Mouse (Mus musculus) bone marrow macrophage, adult 2 months (primary cell): ENCODE measurements around the gene Mtrf1l. TPM values are rescaled to one million over a fixed set of nuclear protein-coding genes. Genes with fewer than 3 reads are reported as not detected.

Source experiments
- H3K27ac ChIP-seq: 2 replicates; pipeline ENCODE4 v1.5.1; 2012; ENCODE audit warnings: low read depth, low read length; ENCODE audit not compliant: insufficient read depth
- H3K4me1 ChIP-seq: 2 replicates; pipeline ENCODE4 v1.6.1; 2012; ENCODE audit warnings: low read length; ENCODE audit not compliant: control insufficient read depth, insufficient read depth
- H3K4me3 ChIP-seq: 2 replicates; pipeline ENCODE4 v1.5.1; 2012; ENCODE audit warnings: mild to moderate bottlenecking, low read length, moderate library complexity; ENCODE audit not compliant: insufficient read depth
- CTCF ChIP-seq: IDR thresholded peaks from 2 replicates; pipeline ENCODE4 v1.5.1; 2012; ENCODE audit warnings: low read depth, mild to moderate bottlenecking, low read length, moderate library complexity
- POLR2A ChIP-seq: IDR thresholded peaks from 2 replicates; pipeline ENCODE4 v1.6.1; 2012; ENCODE audit warnings: mild to moderate bottlenecking, low read depth, low read length, borderline replicate concordance
- polyA plus RNA-seq: library from polyadenylated mRNA; stranded (reverse); fragments of >200 nt; gene quantifications from 2 replicates; pipeline ENCODE4 v1.2.4, GENCODE M21; 2012; ENCODE audit not compliant: missing spikeins, insufficient read depth, insufficient read length

The Mtrf1l gene
- polyA plus RNA-seq: 14.4 and 16.4 TPM in 2 replicates

- H3K4me3 ChIP-seq: peak within 1 kb of the TSS; percentile 75
- H3K4me1 ChIP-seq: peaks cover 11% of the 10 kb centered on the region
- peak within 1 kb of the TSS; percentile 88 for H3K27ac ChIP-seq
- TF ChIP-seq CTCF (no peak), POLR2A (no peak)
Observed at GRCm38 (mm10) chr10:5823740-5824491, at the start of gene Mtrf1l. Gene Mtrf1l, minus strand, starts transcription at chr10:5823910.

- Histone ChIP-seq H3K27ac (no peak overlapping the region), H3K4me1 (no peaks in the 10 kb centered on the region), H3K4me3 (no peak overlapping the region)
- no peak for TF ChIP-seq CTCF
- no peak for TF ChIP-seq POLR2A
Observed at GRCm38 (mm10) chr10:5871081-5871480, 47.4 kb upstream of the Mtrf1l start.

GRCm38 (mm10) chr10:5867981-5868552, 44.4 kb upstream of the Mtrf1l start:
- no peak overlapping the region for H3K27ac ChIP-seq
- H3K4me1 ChIP-seq: no peaks in the 10 kb centered on the region
- H3K4me3 ChIP-seq: no peak overlapping the region
- TF ChIP-seq CTCF: no peak
- TF ChIP-seq POLR2A: no peak

- no peak overlapping the region for H3K4me3 ChIP-seq
- no peaks in the 10 kb centered on the region for H3K4me1 ChIP-seq
- no peak overlapping the region for H3K27ac ChIP-seq
- TF ChIP-seq POLR2A (no peak), CTCF (no peak)
Observed at GRCm38 (mm10) chr10:5865996-5866395, 42.3 kb upstream of the Mtrf1l start.

GRCm38 (mm10) chr10:5862669-5863068, 39.0 kb upstream of the Mtrf1l start:
- no peak for TF ChIP-seq CTCF
- no peak for TF ChIP-seq POLR2A
- H3K4me1 ChIP-seq: no peaks in the 10 kb centered on the region; the same call in 1 of the 2 replicates
- H3K27ac ChIP-seq: no peak overlapping the region
- no peak overlapping the region for H3K4me3 ChIP-seq

- Histone ChIP-seq H3K27ac (no peak overlapping the region), H3K4me1 (no peaks in the 10 kb centered on the region; the same call in 1 of the 2 replicates), H3K4me3 (no peak overlapping the region)
- no peak for TF ChIP-seq CTCF
- TF ChIP-seq POLR2A: no peak
Observed at GRCm38 (mm10) chr10:5860849-5861248, 37.1 kb upstream of the Mtrf1l start.

GRCm38 (mm10) chr10:5859729-5860128, 36.0 kb upstream of the Mtrf1l start:
- Histone ChIP-seq H3K4me1 (no peaks in the 10 kb centered on the region; the same call in 1 of the 2 replicates), H3K4me3 (no peak overlapping the region), H3K27ac (no peak overlapping the region)
- no peak for TF ChIP-seq POLR2A
- no peak for TF ChIP-seq CTCF

- Histone ChIP-seq H3K4me3 (peak overlapping the region; percentile 11; the same call in 1 of the 2 replicates), H3K4me1 (no peaks in the 10 kb centered on the region; the same call in 1 of the 2 replicates), H3K27ac (no peak overlapping the region)
- TF ChIP-seq CTCF: no peak
Observed at GRCm38 (mm10) chr10:5857996-5858549, 34.4 kb upstream of the Mtrf1l start.

GRCm38 (mm10) chr10:5853290-5853868, 29.7 kb upstream of the Mtrf1l start:
- H3K4me1 ChIP-seq: no peaks in the 10 kb centered on the region; the same call in 1 of the 2 replicates
- H3K4me3 ChIP-seq: no peak overlapping the region
- H3K27ac ChIP-seq: no peak overlapping the region
- TF ChIP-seq POLR2A: no peak
- TF ChIP-seq CTCF: no peak
